Mouse (Mus musculus): ENCODE data around the gene Rbmxl2. TPM values are rescaled to one million over a fixed set of nuclear protein-coding genes. Genes with fewer than 3 reads are reported as not detected.

Gene Rbmxl2
- not detected for polyA plus RNA-seq (2014; fragmentation: Illumina TruSeq; extraction: RNeasy Lipid Tissue Mini Kit (QIAGEN cat#74804); ENCODE audit: low replicate concordance)

DNA sequence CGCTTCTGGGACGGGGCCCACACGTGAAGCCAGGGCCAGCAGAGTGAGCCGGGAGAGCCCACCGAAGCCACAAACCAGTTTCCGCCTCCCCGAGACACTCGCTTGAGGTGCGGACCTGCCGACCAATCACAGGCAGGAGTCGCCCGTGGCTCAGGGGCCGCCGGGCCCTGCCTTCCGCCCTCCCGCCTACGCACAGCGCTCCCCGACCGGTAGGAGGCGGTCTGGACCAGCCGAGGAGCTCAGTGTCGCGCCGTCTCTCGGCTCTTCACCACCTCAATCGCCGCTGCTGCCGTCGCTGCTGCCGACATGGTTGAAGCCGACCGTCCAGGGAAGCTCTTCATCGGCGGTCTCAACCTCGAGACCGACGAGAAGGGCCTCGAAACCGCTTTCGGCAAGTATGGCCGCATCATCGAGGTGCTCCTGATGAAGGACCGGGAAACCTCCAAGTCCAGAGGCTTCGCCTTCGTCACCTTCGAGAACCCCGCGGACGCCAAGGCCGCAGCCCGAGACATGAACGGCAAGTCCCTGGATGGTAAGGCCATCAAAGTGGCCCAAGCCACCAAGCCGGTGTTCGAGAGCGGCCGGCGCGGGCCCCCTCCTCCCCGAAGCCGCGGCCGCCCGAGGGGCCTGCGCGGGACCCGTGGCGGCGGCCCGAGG is at the start of gene Rbmxl2:
TSS of gene Rbmxl2 (plus strand) at position 242 of the 657 bp plus-strand sequence.

DNA sequence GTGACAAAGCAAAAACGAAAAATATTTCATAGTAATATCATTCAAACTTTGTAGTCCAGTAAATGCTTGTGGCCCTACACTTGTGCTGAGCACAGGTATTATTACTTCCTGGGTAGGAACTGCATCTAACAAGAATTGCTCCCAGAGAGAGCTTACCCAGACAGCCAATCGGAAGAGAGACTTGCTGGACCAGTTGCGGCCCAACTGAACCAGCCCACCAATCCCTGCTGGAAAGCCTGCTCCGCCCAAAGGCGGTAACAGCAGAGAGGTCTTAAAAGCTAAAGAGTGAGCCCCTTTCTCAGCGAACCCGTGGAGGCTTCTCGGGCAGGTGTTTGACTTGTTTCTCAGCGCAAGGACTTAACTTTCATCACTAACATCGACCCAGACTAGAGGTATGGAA is 42.6 kb upstream of the Rbmxl2 start, which contains the start of gene Nlrp14:
TSS of gene Nlrp14 (plus strand) at position 301 of the 400 bp plus-strand sequence.

Other genes with a start within 250 kb of the Rbmxl2 start
- gene Olfr6, start 245.5 kb upstream of the Rbmxl2 start, polyA plus RNA-seq (2014; fragmentation: Illumina TruSeq; extraction: RNeasy Lipid Tissue Mini Kit (QIAGEN cat#74804); ENCODE audit: low replicate concordance): not detected
- gene Olfr711, start 234.0 kb upstream of the Rbmxl2 start, polyA plus RNA-seq (2014; fragmentation: Illumina TruSeq; extraction: RNeasy Lipid Tissue Mini Kit (QIAGEN cat#74804); ENCODE audit: low replicate concordance): not detected
- not detected for gene Olfr2, start 203.4 kb upstream of the Rbmxl2 start, polyA plus RNA-seq (2014; fragmentation: Illumina TruSeq; extraction: RNeasy Lipid Tissue Mini Kit (QIAGEN cat#74804); ENCODE audit: low replicate concordance)
- 0.19 TPM for gene Olfr713, start 178.3 kb upstream of the Rbmxl2 start, polyA plus RNA-seq (2014; fragmentation: Illumina TruSeq; extraction: RNeasy Lipid Tissue Mini Kit (QIAGEN cat#74804); ENCODE audit: low replicate concordance)
- gene Olfr714, start 138.5 kb upstream of the Rbmxl2 start, polyA plus RNA-seq (2014; fragmentation: Illumina TruSeq; extraction: RNeasy Lipid Tissue Mini Kit (QIAGEN cat#74804); ENCODE audit: low replicate concordance): not detected
- gene Olfr17, start 116.2 kb upstream of the Rbmxl2 start, polyA plus RNA-seq (2014; fragmentation: Illumina TruSeq; extraction: RNeasy Lipid Tissue Mini Kit (QIAGEN cat#74804); ENCODE audit: low replicate concordance): not detected
- not detected for gene Olfr715b, start 99.1 kb upstream of the Rbmxl2 start, polyA plus RNA-seq (2014; fragmentation: Illumina TruSeq; extraction: RNeasy Lipid Tissue Mini Kit (QIAGEN cat#74804); ENCODE audit: low replicate concordance)
- gene Olfr715, start 78.4 kb upstream of the Rbmxl2 start, polyA plus RNA-seq (2014; fragmentation: Illumina TruSeq; extraction: RNeasy Lipid Tissue Mini Kit (QIAGEN cat#74804); ENCODE audit: low replicate concordance): not detected
- not detected for gene Olfr716, start 71.1 kb upstream of the Rbmxl2 start, polyA plus RNA-seq (2014; fragmentation: Illumina TruSeq; extraction: RNeasy Lipid Tissue Mini Kit (QIAGEN cat#74804); ENCODE audit: low replicate concordance)
- not detected for gene Nlrp14, start 42.5 kb upstream of the Rbmxl2 start, polyA plus RNA-seq (2014; fragmentation: Illumina TruSeq; extraction: RNeasy Lipid Tissue Mini Kit (QIAGEN cat#74804); ENCODE audit: low replicate concordance)
- gene Syt9, start 161.3 kb downstream of the Rbmxl2 start, polyA plus RNA-seq (2014; fragmentation: Illumina TruSeq; extraction: RNeasy Lipid Tissue Mini Kit (QIAGEN cat#74804); ENCODE audit: low replicate concordance): 0.97 TPM

Data from small intestine, adult 10 weeks (tissue).